ENCODE assay signal across 8 mouse cellular contexts in the genomic region with DNA sequence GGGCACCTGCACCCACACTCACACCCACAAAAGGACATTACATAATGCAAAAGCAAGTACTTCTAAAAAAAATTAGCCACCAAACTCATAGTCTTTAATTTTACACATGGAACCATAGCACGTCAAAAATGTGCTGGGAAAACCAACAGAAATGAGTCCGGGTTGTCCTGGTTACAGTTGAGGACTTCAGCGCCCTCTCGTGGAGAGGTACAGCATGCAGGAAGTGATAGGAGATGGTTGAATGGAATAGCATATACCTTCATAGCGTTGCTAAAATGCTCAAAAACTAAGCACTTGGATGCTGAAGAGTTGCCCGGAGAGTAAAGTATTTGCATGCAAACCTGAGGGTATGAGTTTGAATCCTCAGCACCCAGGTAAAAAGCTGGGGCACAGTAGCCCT. TPM values are rescaled to one million over a fixed set of nuclear protein-coding genes. Genes with fewer than 3 reads are reported as not detected.
A peak's percentile ranks its signal among the peaks of the same experiment; 100 is the strongest.
DNase-seq lines count a peak whose midpoint lies in the region; ATAC-seq and TF ChIP-seq lines count a peak whose summit lies in the region.

No protein-coding gene starts in this region.

- intact Hi-C loops in gastrocnemius, adult 2 months (cut with DNase I), result loop anchor here (5.0 kb wide), 1 partner anchor 66 kb away; no protein-coding TSS in a partner anchor
- intact Hi-C loops in gastrocnemius, postnatal 36 days (cut with DNase I), result no loop called here

- H3K4me1 ChIP-seq in liver, embryonic 14.5 days (replicated peaks; ENCODE audit: control insufficient read depth in 2 of 2, insufficient read depth in 2 of 2, low read length in 1 of 2), result no peaks in the 10 kb centered on the region

- H3K4me3 ChIP-seq in gastrocnemius, adult 2 months, result no peak overlapping the region
- H3K4me3 ChIP-seq in liver, embryonic 14.5 days (ENCODE audit: insufficient read depth in 1 of 2, low read depth in 2 of 2, low read length in 2 of 2), result no peak overlapping the region

- no peak overlapping the region for H3K4me2 ChIP-seq in liver, embryonic 14.5 days (ENCODE audit: low read depth)

- no peaks in the 10 kb centered on the region for H3K27me3 ChIP-seq in liver, embryonic 14.5 days (ENCODE audit: control insufficient read depth, insufficient read depth, low read length)

- H3K36me3 ChIP-seq in liver, embryonic 14.5 days (replicated peaks; ENCODE audit: control insufficient read depth, insufficient read depth, low read depth), result no peaks in the 10 kb centered on the region

- H3K27ac ChIP-seq in gastrocnemius, adult 2 months, result no peak overlapping the region
- no peak overlapping the region for H3K27ac ChIP-seq in liver, embryonic 14.5 days

- ATAC-seq in common myeloid progenitor, adult 5-6 weeks (replicated peaks; ENCODE audit: low read depth, poor library complexity, severe bottlenecking), result peak; percentile 48; the same call in 1 of the 2 replicates
- ATAC-seq in liver, embryonic 14.5 days (ENCODE audit: insufficient read depth), result no peak

- peak; percentile 42 for DNase-seq in gastrocnemius, adult 2 months
- DNase-seq in gastrocnemius, adult 8-10 months (ENCODE audit: low spot score in 2 of 2), result no peak
- peak; percentile 9 to 47 for DNase-seq in urinary bladder, adult 18-20 months (ENCODE audit: low spot score in 2 of 2)
- no peak for DNase-seq in urinary bladder, postnatal 10 days (ENCODE audit: low spot score)
- peak in 2 of 3 experiments; percentile 17 to 39 for DNase-seq in liver, embryonic 14.5 days (ENCODE audit: low read depth in 3 of 3, low spot score in 3 of 3)
- DNase-seq in spleen, postnatal 36 days (ENCODE audit: low spot score in 2 of 2), result peak; percentile 63 to 73
- no peak for DNase-seq in gastrocnemius, postnatal 36 days

- peak; percentile 64 for TF ChIP-seq CTCF in gastrocnemius, adult 2 months (IDR thresholded peaks at IDR 0.05)
- peak; percentile 61 for TF ChIP-seq CTCF in liver, embryonic 14.5 days (IDR thresholded peaks at IDR 0.05; ENCODE audit: low read depth)

- 46% methylated on average over 6 of the region's 6 CpGs for WGBS in liver, embryonic 14.5 days (ENCODE audit: insufficient replicate concordance)

- no peak overlapping the region for H3K9ac ChIP-seq in liver, embryonic 14.5 days (replicated peaks)

- no peaks in the 10 kb centered on the region for H3K9me3 ChIP-seq in liver, embryonic 14.5 days (ENCODE audit: control insufficient read depth, low read length)

- no peak for TF ChIP-seq EP300 in liver, embryonic 14.5 days (IDR thresholded peaks at IDR 0.05; ENCODE audit: low read depth)

RNA-seq across cellular contexts. Expression of gene Edaradd, which starts 17.7 kb away (rescaled TPM):
- not detected for total RNA-seq in gastrocnemius, adult 2 months (2021)
- total RNA-seq in gastrocnemius, adult 8-10 months (2022), result not detected
- 0.23 TPM in 1 of 2 replicates, not detected in the other for total RNA-seq in common myeloid progenitor, adult 5-6 weeks (2017)
- polyA plus RNA-seq in liver, embryonic 14.5 days (2012; rRNA removed), result 0.04 TPM in 2 replicates
- polyA plus RNA-seq in liver, embryonic 14.5 days (2014; fragmentation: Nextera tagmentation; extraction: Ambion mirVana), result 0.05 and 0.13 TPM in 2 replicates
- under 1 TPM in 1 of 2 experiments, not detected in 1; 0.08 TPM for total RNA-seq in gastrocnemius, postnatal 36 days (2021)

RNA-seq across cellular contexts. Expression of gene Ero1lb, which starts 27.7 kb away (rescaled TPM):
- total RNA-seq in gastrocnemius, adult 2 months (2021), result 1 to 10 TPM in 1 of 2 experiments, under 1 TPM in 1; 0.89 to 1.3 TPM
- total RNA-seq in gastrocnemius, adult 8-10 months (2022), result 1 to 10 TPM in 3 of 4 experiments, under 1 TPM in 1; 0.80 to 2.0 (median 1.4) TPM
- total RNA-seq in common myeloid progenitor, adult 5-6 weeks (2017), result 8.8 and 9.0 TPM in 2 replicates
- 0.60 and 0.76 TPM in 2 replicates for polyA plus RNA-seq in liver, embryonic 14.5 days (2012; rRNA removed)
- 1.5 and 1.9 TPM in 2 replicates for polyA plus RNA-seq in liver, embryonic 14.5 days (2014; fragmentation: Nextera tagmentation; extraction: Ambion mirVana)
- 1 to 10 TPM; 1.2 to 1.3 TPM for total RNA-seq in gastrocnemius, postnatal 36 days (2021)

Comparison
In these comparisons a context has a peak if more than half of its experiments do, and no peak if none do; other contexts are left out.
1. DNase-seq: peak in gastrocnemius, adult 2 months (single experiment), urinary bladder, adult 18-20 months (2 of 2), liver, embryonic 14.5 days (2 of 3) and spleen, postnatal 36 days (2 of 2); none in gastrocnemius, adult 8-10 months (0 of 2), urinary bladder, postnatal 10 days (single experiment) and gastrocnemius, postnatal 36 days (0 of 2).